Mouse (Mus musculus) small intestine, adult 2 months (tissue): Measurements from ENCODE around the gene Exoc6b.

Experiments used
- CTCF ChIP-seq: fragments of 200-500 bp; IDR thresholded peaks from 2 replicates; pipeline ENCODE4 v1.5.1; 2012; ENCODE audit warnings: low read depth, mild to moderate bottlenecking, control low read depth, inconsistent platforms, low read length, moderate library complexity, mixed read lengths; ENCODE audit not compliant: insufficient replicate concordance, insufficient read length; ENCODE audit errors: extremely low read depth
- POLR2A ChIP-seq: fragments of 200-500 bp; IDR thresholded peaks from 2 replicates; pipeline ENCODE4 v1.6.1; 2012; ENCODE audit warnings: low read depth, mild to moderate bottlenecking, control low read depth, inconsistent platforms, low read length, moderate library complexity

- TF ChIP-seq POLR2A, result no peak
- no peak for TF ChIP-seq CTCF
These were observed 117.7 kb downstream of the Exoc6b start for GRCm38 (mm10) chr6:84951621-84952020.
